Mouse (Mus musculus) testis, adult 2 months (tissue): ENCODE data around the gene Dis3l2.
A peak's percentile ranks its signal among the peaks of the same experiment; 100 is the strongest.

Source experiments
- CTCF ChIP-seq: fragments of 200-500 bp; IDR thresholded peaks from 2 replicates; pipeline ENCODE4 v1.5.1; 2012; ENCODE audit warnings: low read depth, mild to moderate bottlenecking, inconsistent platforms, low read length, moderate library complexity; ENCODE audit not compliant: control insufficient read depth, insufficient read depth, insufficient replicate concordance
- POLR2A ChIP-seq: fragments of 200-500 bp; IDR thresholded peaks from 2 replicates; pipeline ENCODE4 v1.6.1; 2012; ENCODE audit warnings: low read depth, mild to moderate bottlenecking, inconsistent platforms, low read length, moderate library complexity; ENCODE audit not compliant: control insufficient read depth

- TF ChIP-seq CTCF: peak; percentile 90
- TF ChIP-seq POLR2A: 0 out of 2 replicates have a peak, but pooled peaks have one; percentile 40
Measured at GRCm38 (mm10) chr1:87098358-87098975, 394.9 kb downstream of the Dis3l2 start.
